Mouse (Mus musculus): ENCODE measurements around the gene Rpl18a.
"Not testable (repeated sequence)": the region's sequence is repeated elsewhere in the genome, so short reads cannot be mapped to it uniquely, and the experiment has no call there.

The Rpl18a gene

GRCm38 (mm10) chr8:70902211-70902610 lies 5.0 kb upstream of the Rpl18a start:
- DNase-seq = peak; percentile 25

- no peak for DNase-seq
These were observed 3.7 kb upstream of the Rpl18a start for GRCm38 (mm10) chr8:70900872-70901387.

GRCm38 (mm10) chr8:70899226-70899625 lies 2.0 kb upstream of the Rpl18a start:
- peak; percentile 38 for DNase-seq

DNA sequence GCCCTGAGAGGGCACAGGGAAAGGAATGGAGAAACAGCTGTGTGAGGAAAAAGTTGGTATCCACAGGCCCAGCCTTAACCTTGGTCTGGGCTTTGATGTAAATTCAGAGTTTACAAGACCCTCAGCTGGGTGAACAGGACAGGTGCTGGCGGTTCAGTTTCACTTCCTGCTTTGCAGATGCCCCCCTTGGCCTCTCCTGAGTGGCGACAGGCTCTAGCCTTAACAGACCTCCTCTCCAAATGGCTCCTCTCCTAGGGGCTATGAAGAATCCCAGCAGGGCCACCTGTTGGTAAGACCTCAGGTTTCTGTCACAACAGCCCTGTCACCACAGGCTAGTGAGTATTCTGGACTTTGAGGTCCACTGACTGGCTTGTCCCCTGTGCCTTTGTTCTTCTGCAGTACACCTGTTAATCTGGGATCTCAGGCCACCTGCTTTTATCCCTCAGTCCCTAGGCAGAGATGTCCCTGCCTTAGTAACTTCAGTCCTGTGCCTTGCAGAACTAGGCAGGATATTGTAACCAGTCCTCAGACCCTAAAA lies 1.5 kb upstream of the Rpl18a start:
- peak; percentile 62 for DNase-seq

DNA sequence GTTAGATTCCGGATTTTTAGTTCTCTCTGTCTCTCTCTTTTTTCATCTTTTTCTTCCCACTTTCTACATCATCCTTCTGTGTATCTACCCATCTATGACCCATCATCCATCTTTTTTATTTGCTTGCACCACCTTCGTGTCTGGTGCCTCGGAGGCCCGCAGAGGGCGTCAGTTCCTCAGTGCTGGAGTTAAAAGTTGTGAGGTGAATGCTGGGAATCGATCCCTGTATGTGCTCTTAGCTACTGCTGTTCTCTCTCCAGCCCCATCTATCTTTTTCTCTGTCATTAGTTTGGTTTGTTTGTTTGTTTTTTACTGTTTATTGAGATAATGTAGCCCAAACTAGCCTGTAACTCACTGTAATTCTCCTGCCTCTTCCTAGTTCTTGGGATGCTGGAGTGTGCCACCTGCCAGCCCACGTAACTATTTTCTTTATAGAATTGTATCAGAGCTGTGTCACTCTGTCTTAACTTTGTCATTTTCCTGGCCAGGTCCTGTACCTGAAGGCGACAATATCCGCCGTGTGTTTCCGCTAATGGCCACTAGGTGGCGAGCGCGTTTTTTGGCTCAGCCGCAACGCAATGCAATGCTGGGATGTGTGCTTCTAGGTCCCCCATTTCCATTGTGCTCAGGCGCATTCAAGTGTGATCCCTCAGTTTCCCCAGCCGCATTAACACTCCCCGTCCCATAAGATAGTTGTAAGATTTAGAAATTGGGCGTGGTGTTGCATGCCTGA lies 635 bp upstream of the Rpl18a start:
- DNase-seq = peak; percentile 86

- DNase-seq = peak; percentile 65
These were observed 744 bp downstream of the Rpl18a start for GRCm38 (mm10) chr8:70896316-70897020.

GRCm38 (mm10) chr8:70895571-70896259 lies 1.5 kb downstream of the Rpl18a start:
- DNase-seq = not testable (repeated sequence)

- DNase-seq = no peak
These were observed 2.3 kb downstream of the Rpl18a start for GRCm38 (mm10) chr8:70894771-70895545.

GRCm38 (mm10) chr8:70894385-70894720 lies 2.9 kb downstream of the Rpl18a start:
- no peak for DNase-seq

DNA sequence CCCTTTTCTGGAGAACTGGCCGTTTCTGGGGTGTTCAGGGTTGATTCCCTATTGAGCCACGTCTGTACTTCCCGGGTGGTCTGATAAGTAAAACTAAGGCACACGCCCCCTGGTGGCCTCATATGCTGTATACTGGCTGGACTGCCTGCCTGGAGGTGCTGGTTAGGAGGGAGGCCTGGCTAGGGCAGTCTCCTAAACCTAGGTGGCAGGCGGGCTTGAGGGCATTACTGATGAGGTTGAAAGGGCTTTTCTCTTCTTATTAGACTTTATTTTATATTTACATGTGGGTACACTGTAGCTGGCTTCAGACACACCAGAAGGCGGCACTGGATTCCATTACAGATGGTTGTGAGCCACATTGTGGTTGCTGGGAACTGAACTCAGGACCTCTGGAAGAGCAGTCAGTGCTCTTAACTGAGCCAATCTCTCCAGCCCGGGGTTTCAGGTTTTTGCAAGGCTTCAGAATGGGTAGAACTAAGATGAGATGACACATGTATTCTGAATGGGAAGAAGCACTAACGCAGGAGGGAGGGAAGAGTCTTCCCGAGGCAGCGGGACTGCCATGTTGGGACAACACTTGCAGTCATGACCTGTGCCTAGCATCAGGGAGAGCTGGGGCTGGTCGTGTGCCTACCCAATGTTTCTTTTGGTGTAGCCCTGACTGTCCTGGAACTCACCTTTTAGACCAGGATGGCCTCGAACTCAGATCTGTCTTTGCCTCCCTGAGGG lies 3.4 kb downstream of the Rpl18a start:
- peak; percentile 68 for DNase-seq

DNA sequence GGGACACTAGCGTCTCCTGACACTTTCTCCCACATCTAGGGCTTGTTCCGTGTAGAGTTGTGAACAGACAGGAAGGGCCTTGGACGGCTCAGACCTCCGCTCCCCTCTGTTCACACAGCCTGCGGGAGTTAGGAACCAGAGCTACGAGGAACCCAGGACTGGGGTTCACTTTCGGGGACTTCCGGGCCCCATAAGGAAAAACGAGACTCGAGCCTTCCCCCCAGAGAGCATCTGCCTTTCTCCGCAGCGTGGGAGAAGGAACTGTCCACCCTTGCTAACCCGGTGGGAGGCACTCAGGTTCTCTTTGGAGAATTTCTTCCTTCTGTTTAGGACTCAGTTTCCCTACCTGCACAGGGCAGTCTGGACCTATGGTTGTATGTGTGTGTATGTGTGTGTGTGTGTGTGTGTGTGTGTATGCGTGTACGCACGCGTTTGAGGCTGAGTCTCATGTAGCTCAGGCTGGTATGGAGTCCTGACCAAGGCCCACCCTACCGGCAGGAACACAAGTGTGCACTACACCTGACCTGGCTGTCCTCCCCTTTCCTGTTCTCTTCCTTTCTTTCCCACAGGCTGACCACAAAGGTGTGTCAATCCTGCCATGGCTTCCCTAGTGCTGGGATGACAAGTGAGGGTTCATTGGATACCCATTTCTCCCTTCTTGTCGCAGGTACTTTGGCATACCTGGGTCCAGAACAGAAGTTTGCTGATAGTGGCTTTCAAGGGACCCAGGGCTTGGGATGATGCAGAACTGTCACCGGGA lies 4.1 kb downstream of the Rpl18a start:
- no peak for DNase-seq

GRCm38 (mm10) chr8:70892022-70892895 lies 5.0 kb downstream of the Rpl18a start, which contains the start of gene Slc5a5:
TSS of gene Slc5a5 (minus strand) at chr8:70892757.
- DNase-seq = peak; percentile 39

- peak; percentile 58 for DNase-seq
These were observed 5.9 kb downstream of the Rpl18a start for GRCm38 (mm10) chr8:70891356-70891755.

DNA sequence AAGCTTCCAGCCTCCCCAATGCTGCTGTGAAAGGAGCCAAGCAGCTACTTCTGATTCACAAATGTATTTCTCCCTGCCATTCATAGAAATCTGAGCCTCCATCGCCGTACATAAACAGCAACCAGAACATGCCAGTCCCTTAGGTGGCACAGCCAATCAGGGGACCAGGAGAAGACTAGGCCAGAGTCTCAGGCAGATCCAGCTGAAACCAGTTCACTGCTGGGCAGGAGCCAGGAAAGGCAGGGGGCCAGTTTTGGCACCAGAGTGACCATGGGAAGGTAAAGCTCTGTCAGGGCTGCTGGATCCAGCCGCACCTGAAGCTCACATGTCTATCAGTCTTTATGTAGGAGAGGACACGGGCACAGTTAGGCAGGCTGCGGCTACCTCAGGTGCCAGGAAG lies 6.6 kb downstream of the Rpl18a start:
- DNase-seq = no peak

DNA sequence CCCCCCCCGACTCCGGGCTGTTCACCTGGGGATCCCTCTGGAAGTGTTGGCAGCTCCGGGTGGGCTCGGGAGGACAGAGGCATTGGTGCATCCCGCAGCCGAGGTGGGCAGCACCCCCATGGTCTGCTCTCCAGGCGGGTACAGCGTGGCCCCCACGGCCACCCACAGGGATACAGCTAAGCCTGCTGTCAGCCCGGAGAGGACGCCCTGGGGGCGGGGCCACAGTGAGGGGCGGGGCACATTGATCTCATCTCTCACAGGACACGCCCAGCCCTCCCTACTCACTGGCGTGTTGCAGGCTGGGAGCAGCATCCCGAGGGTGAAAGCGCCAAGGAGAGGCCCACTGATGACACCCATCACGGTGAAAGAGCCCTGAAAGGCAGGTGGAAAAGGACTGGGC lies 9.5 kb downstream of the Rpl18a start:
- DNase-seq = no peak

GRCm38 (mm10) chr8:70885612-70886011 lies 11.6 kb downstream of the Rpl18a start:
- DNase-seq = no peak

GRCm38 (mm10) chr8:70884683-70885082 lies 12.5 kb downstream of the Rpl18a start:
- no peak for DNase-seq

DNA sequence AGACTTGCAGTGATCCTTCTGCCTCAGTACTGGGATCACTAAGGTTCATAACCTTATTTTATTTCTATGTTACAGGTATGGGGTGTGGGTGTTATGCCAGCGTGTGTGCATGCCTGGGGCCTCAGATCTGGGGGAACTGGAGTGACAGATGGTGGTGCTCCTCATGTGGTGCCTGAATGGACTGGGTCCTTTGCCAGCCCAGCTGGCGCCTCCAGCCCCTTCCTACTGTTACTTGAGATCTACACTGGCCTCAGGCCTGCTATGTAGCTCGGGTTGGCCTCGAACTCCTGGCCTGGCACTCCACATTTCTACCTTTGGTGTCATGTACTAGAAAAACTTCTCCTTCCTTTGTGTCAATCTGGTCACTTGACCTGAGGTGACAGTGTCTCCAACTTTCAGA lies 13.0 kb downstream of the Rpl18a start:
- DNase-seq = no peak

DNA sequence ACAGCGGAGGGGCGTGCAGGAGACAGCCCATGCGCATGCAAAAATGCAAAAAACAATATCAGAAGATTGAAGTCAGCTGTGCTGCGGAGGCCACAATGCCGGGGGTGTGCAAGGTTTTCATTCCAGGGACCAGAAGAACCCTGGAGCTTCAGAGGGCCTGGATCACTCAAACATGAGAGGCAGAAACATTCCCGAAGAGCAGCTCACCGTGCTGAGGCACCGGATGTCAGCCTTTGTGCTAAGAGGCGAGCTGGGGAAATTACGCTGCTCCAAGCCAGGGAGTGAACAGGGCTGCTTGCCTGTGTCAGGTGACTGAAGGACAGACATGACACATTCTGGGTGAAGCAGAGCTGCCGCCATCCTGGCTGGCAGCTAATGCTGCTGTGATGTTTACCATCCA lies 16.7 kb downstream of the Rpl18a start:
- DNase-seq = peak; percentile 62

GRCm38 (mm10) chr8:70880126-70880525 lies 17.1 kb downstream of the Rpl18a start:
- DNase-seq = peak; percentile 97
